Mouse (Mus musculus) induced T-regulatory cell, adult 2 months (primary cell): ENCODE results near the gene Casq2.
A peak's percentile ranks its signal among the peaks of the same experiment; 100 is the strongest.

Experiments
- DNase-seq: peaks from one replicate; pipeline ENCODE4 v3.0.0-alpha.2; 2012; ENCODE audit warnings: low read depth

Casq2 gene

GRCm38 (mm10) chr3:102081862-102082261 lies 4.4 kb upstream of the Casq2 start:
- peak; percentile 37 for DNase-seq

- DNase-seq, result no peak
These were observed 2.5 kb upstream of the Casq2 start for GRCm38 (mm10) chr3:102083589-102084230.

GRCm38 (mm10) chr3:102084833-102085491 lies 1.3 kb upstream of the Casq2 start:
- no peak for DNase-seq

- no peak for DNase-seq
These were observed 496 bp upstream of the Casq2 start for GRCm38 (mm10) chr3:102085719-102086118.

- no peak for DNase-seq
These were observed 8.6 kb downstream of the Casq2 start for GRCm38 (mm10) chr3:102094841-102095240.

GRCm38 (mm10) chr3:102095412-102095811 lies 9.2 kb downstream of the Casq2 start:
- DNase-seq, result no peak

- DNase-seq, result no peak
These were observed 10.2 kb downstream of the Casq2 start for GRCm38 (mm10) chr3:102096366-102096765.

- no peak for DNase-seq
These were observed 10.8 kb downstream of the Casq2 start for GRCm38 (mm10) chr3:102096976-102097375.

GRCm38 (mm10) chr3:102099242-102099641 lies 13.0 kb downstream of the Casq2 start:
- DNase-seq, result no peak

- DNase-seq, result no peak
These were observed 13.6 kb downstream of the Casq2 start for GRCm38 (mm10) chr3:102099793-102100192.

- DNase-seq, result no peak
These were observed 15.2 kb downstream of the Casq2 start for GRCm38 (mm10) chr3:102101445-102101844.

GRCm38 (mm10) chr3:102103811-102104565 lies 17.8 kb downstream of the Casq2 start:
- no peak for DNase-seq

- no peak for DNase-seq
These were observed 22.0 kb downstream of the Casq2 start for GRCm38 (mm10) chr3:102108201-102108600.

GRCm38 (mm10) chr3:102111979-102112599 lies 25.9 kb downstream of the Casq2 start:
- no peak for DNase-seq

GRCm38 (mm10) chr3:102120947-102121346 lies 34.7 kb downstream of the Casq2 start:
- no peak for DNase-seq

- DNase-seq, result no peak
These were observed 35.8 kb downstream of the Casq2 start for GRCm38 (mm10) chr3:102122046-102122445.

GRCm38 (mm10) chr3:102123654-102124053 lies 37.4 kb downstream of the Casq2 start:
- DNase-seq, result no peak

GRCm38 (mm10) chr3:102125546-102125945 lies 39.3 kb downstream of the Casq2 start:
- DNase-seq, result no peak

- no peak for DNase-seq
These were observed 40.9 kb downstream of the Casq2 start for GRCm38 (mm10) chr3:102127114-102127513.

GRCm38 (mm10) chr3:102128242-102128641 lies 42.0 kb downstream of the Casq2 start:
- DNase-seq, result no peak

- DNase-seq, result no peak
These were observed 44.3 kb downstream of the Casq2 start for GRCm38 (mm10) chr3:102130478-102130877.

GRCm38 (mm10) chr3:102131627-102132324 lies 45.6 kb downstream of the Casq2 start:
- no peak for DNase-seq
